Mouse (Mus musculus) left cerebral cortex, postnatal 10 days (tissue): ENCODE measurements at regions not wholly inside any gene's neighbourhood (a gene's known extent, or its start where the extent isn't known, plus 50 kb on each side); places are given as distances from the start of the nearest gene placed in this dataset.

Source experiments
- DNase-seq, 2 experiments: peaks; one replicate each; pipeline ENCODE4 v3.0.0; 2021 to 2022; ENCODE audit warnings: low spot score in 2 of 2, mixed read lengths in 1 of 2; ENCODE audit errors: extremely low spot score in 1 of 2
- intact Hi-C: fragments of 180-260 bp; cut with DNase I; formaldehyde crosslinking; loops from one replicate; pipeline ENCODE4 v1.15.1; 2025

GRCm38 (mm10) chr10:38147421-38147820 lies 674.2 kb downstream of the Rfpl4b start:
- DNase-seq = no peak
- intact Hi-C loops = no loop called here

GRCm38 (mm10) chr10:38139196-38139595 lies 682.4 kb downstream of the Rfpl4b start:
- DNase-seq = no peak
- intact Hi-C loops = no loop called here

GRCm38 (mm10) chr10:38121911-38122573 lies 699.5 kb downstream of the Rfpl4b start:
- intact Hi-C loops = no loop called here
- DNase-seq = peak in 1 of 2 experiments; percentile 55

GRCm38 (mm10) chr10:38118601-38119000 lies 703.0 kb downstream of the Rfpl4b start:
- intact Hi-C loops = no loop called here

DNA sequence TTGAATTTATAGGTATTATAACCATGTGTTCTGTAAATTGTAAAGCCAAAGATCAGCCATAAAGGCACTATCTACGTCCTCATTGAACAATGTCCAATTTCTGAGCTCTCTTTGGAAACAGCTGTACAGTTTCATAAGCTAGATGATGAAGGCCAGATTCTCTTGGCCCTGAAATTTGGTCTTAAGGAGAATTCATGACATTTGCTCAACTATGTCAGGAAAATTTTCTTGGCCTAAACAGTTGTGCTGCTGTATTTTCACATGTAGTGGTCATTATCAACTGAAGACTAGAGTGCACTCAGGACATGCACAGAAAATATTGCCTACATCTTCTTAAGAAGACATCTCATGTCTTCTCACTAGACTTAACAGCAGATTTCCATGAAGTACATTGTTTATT lies 705.1 kb downstream of the Rfpl4b start:
- DNase-seq = no peak
- intact Hi-C loops = no loop called here

More at GRCm38 (mm10) chr10:38118601-38119000, 703.0 kb downstream of the Rfpl4b start:
- no peak for DNase-seq

GRCm38 (mm10) chr10:38114194-38114593 lies 707.4 kb downstream of the Rfpl4b start:
- intact Hi-C loops = no loop called here
- no peak for DNase-seq

- intact Hi-C loops = no loop called here
- DNase-seq = no peak
Measured at GRCm38 (mm10) chr10:38108591-38108990, 713.0 kb downstream of the Rfpl4b start.

GRCm38 (mm10) chr10:38103570-38103969 lies 718.0 kb downstream of the Rfpl4b start:
- intact Hi-C loops = no loop called here
- no peak for DNase-seq

DNA sequence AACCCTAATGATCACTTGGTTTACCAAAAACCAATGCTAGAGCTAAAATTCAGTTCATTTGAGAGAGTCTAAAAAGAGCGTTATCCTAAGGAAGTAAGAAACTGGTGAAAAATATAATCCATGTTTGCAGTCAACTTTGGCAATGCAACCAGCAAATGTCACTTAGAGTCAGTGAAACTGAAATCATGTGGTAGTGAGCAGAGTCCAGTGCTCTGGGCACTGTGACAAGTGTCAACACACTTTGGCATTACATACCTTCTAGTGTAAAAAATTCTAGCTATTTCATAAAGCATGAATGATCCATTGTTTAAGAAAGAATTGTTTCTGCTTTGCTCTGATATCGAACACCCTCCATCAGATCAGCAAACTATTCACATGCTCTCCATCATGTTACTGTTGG lies 743.1 kb downstream of the Rfpl4b start:
- DNase-seq = no peak
- intact Hi-C loops = no loop called here

DNA sequence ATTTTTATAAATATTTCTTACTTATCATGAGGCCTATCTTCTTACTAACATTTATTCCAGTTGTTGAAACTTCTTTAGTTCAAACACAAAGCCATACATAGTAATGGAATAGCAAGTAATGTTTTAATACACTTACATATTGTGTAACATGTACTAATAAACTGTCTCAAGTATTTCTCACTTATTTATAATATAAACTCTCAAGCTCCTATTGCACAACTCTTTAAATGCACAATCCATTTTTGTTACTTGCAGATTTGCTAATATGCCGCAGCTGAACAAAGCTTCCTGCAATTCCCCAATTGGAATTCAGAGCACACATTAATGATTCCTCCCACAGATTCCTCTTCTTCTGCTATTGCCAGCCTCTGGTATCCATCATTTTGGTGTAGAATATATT lies 749.2 kb downstream of the Rfpl4b start:
- intact Hi-C loops = no loop called here
- DNase-seq = no peak

DNA sequence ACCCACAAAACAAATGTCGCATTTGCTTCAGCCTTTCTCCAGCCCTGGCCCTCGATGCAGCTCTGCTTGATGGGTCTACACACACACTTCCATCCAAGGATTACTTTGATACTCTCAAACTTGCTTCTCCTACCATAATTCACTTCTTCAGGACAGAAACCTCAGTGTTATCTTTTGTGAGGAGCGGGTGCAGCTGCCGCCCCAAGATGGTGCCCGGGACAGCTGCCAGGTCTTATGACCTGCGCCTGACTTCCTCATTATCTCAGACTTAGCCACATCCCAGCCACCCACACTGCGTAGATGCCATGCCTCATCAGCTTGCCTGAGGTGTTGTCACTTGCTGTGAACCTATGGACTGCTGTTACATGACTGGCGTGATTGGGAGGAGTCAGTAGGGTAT lies 762.5 kb downstream of the Rfpl4b start:
- intact Hi-C loops = no loop called here

GRCm38 (mm10) chr10:38010452-38010851 lies 811.1 kb downstream of the Rfpl4b start:
- no peak for DNase-seq
- intact Hi-C loops = no loop called here

More for the DNA sequence above, 762.5 kb downstream of the Rfpl4b start:
- DNase-seq = no peak

- no peak for DNase-seq
- intact Hi-C loops = no loop called here
Measured at GRCm38 (mm10) chr10:37995691-37996445, 825.7 kb downstream of the Rfpl4b start.

GRCm38 (mm10) chr10:37988297-37989263 lies 833.0 kb downstream of the Rfpl4b start:
- DNase-seq = no peak
- intact Hi-C loops = no loop called here

GRCm38 (mm10) chr10:37978899-37979539 lies 840.3 kb upstream of the Marcks start:
- intact Hi-C loops = no loop called here
- no peak for DNase-seq

DNA sequence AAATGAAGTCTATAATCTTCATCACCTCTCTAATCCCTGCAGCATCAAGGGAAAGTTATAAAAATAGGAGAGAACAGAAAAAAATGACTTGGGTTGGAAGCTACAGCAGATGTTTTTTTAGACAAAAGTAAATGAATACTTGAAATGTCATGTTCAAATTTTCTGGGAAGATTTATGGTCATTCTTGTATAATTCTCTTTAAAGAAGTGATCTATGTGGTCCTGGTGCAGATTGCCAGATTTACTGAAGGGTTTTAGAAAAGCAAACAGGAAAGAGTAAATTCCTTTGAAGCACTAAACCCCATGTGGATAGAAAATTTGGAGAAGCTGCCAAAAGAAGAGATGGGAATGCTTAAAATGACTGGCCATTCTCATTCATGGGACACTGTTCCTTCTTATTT lies 821.3 kb upstream of the Marcks start:
- intact Hi-C loops = no loop called here
- DNase-seq = no peak

- intact Hi-C loops = no loop called here
Measured at GRCm38 (mm10) chr10:37914780-37915179, 776.1 kb upstream of the Marcks start.

GRCm38 (mm10) chr10:37911669-37912068 lies 772.9 kb upstream of the Marcks start:
- intact Hi-C loops = no loop called here
- no peak for DNase-seq

More at GRCm38 (mm10) chr10:37914780-37915179, 776.1 kb upstream of the Marcks start:
- no peak for DNase-seq

DNA sequence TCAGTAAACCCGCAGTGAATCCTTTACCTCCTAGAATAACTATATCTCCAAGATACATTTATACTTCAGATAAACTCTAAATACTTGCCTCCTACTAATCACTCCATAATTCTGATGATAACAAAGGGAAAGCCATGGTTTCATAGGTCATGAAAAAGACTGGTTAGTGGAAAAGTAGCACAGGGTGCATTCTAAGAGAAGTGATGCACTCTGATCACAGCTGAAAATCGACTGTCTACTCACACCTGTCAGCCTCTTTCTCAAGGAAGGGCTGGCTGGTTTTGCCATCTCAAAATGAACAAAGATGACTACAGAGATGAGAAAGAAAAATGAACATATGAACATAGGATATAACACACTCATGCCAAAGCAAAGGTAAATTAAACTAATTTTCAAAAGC lies 769.6 kb upstream of the Marcks start:
- intact Hi-C loops = loop anchor here (5.0 kb wide), 1 partner anchor 771 kb away; the partner anchor contains the start of gene Marcks

More for the DNA sequence above, 769.6 kb upstream of the Marcks start:
- no peak for DNase-seq
